Mouse (Mus musculus) olfactory bulb, adult 2 months (tissue): Measurements from ENCODE around the gene Rbm25.

Experiments used
- CTCF ChIP-seq: fragments of 200-500 bp; IDR thresholded peaks from 2 replicates; pipeline ENCODE4 v1.5.1; 2012; ENCODE audit warnings: low read depth, mild to moderate bottlenecking, low read length, moderate library complexity; ENCODE audit not compliant: insufficient read depth
- POLR2A ChIP-seq: fragments of 200-500 bp; IDR thresholded peaks from 2 replicates; pipeline ENCODE4 v1.6.1; 2012; ENCODE audit warnings: mild to moderate bottlenecking, low read depth, low read length, moderate library complexity; ENCODE audit not compliant: insufficient read depth

- TF ChIP-seq POLR2A = no peak
- no peak for TF ChIP-seq CTCF
Measured at GRCm38 (mm10) chr12:83597881-83598280, 33.2 kb upstream of the Rbm25 start.
